Mouse (Mus musculus) ES-E14 (cell line): ENCODE data around the gene Gnb2.

Source experiments
- CHD2 ChIP-seq: IDR thresholded peaks from 2 replicates; pipeline ENCODE4 v1.6.1; 2014; ENCODE audit warnings: mild to moderate bottlenecking, low read depth, low read length, inconsistent platforms
- HCFC1 ChIP-seq: IDR thresholded peaks from 2 replicates; pipeline ENCODE4 v1.6.1; 2012; ENCODE audit warnings: low read length, inconsistent platforms, borderline replicate concordance; ENCODE audit not compliant: insufficient read depth
- MAFK ChIP-seq: IDR thresholded peaks from 2 replicates; pipeline ENCODE4 v1.6.1; 2014; ENCODE audit warnings: mild to moderate bottlenecking, low read depth, low read length, inconsistent platforms; ENCODE audit not compliant: insufficient read depth
- ZC3H11A ChIP-seq: IDR thresholded peaks from 2 replicates; pipeline ENCODE4 v1.6.1; 2012; ENCODE audit warnings: low read depth, mild to moderate bottlenecking, inconsistent platforms, low read length, borderline replicate concordance

GRCm38 (mm10) chr5:137524251-137524515 lies 9.1 kb downstream of the Gnb2 start:
- TF ChIP-seq ZC3H11A (no peak), CHD2 (no peak), MAFK (no peak), HCFC1 (no peak)
